Mouse (Mus musculus) liver, embryonic 15.5 days (tissue): ENCODE measurements around the gene Gga3. TPM values are rescaled to one million over a fixed set of nuclear protein-coding genes. Genes with fewer than 3 reads are reported as not detected.

Source experiments
- ATAC-seq: fragments of 200-750 bp; cut with Nextera tagmentation; 2 replicates; pipeline ENCODE4 v1.8.0; 2017; ENCODE audit warnings: moderate number of reproducible peaks, mild to moderate bottlenecking, moderate library complexity; ENCODE audit not compliant: insufficient read depth
- H3K27ac ChIP-seq: fragments of 300-500 bp; sonication (generic); replicated peaks from 2 replicates; pipeline ENCODE4 v1.5.1; 2015; ENCODE audit warnings: mild to moderate bottlenecking, inconsistent platforms
- H3K27me3 ChIP-seq: fragments of 300-500 bp; sonication (generic); 2 replicates; pipeline ENCODE4 v1.6.1; 2015; ENCODE audit warnings: mild to moderate bottlenecking, inconsistent platforms
- H3K36me3 ChIP-seq: fragments of 300-500 bp; sonication (generic); replicated peaks from 2 replicates; pipeline ENCODE4 v1.6.1; 2015; ENCODE audit warnings: moderate library complexity, mild to moderate bottlenecking, inconsistent platforms
- H3K4me1 ChIP-seq: fragments of 300-500 bp; sonication (generic); replicated peaks from 2 replicates; pipeline ENCODE4 v1.6.1; 2015; ENCODE audit warnings: inconsistent platforms
- H3K4me2 ChIP-seq: fragments of 300-500 bp; sonication (generic); 2 replicates; pipeline ENCODE4 v1.6.1; 2015; ENCODE audit warnings: moderate library complexity, mild to moderate bottlenecking, inconsistent platforms
- H3K4me3 ChIP-seq: fragments of 300-500 bp; sonication (generic); replicated peaks from 2 replicates; pipeline ENCODE4 v1.5.1; 2015; ENCODE audit warnings: mild to moderate bottlenecking, inconsistent platforms
- H3K9ac ChIP-seq: fragments of 300-500 bp; sonication (generic); 2 replicates; pipeline ENCODE4 v1.6.1; 2015; ENCODE audit warnings: moderate library complexity, mild to moderate bottlenecking, inconsistent platforms
- H3K9me3 ChIP-seq: fragments of 300-500 bp; sonication (generic); replicated peaks from 2 replicates; pipeline ENCODE4 v1.6.1; 2016; ENCODE audit warnings: inconsistent platforms
- WGBS: fragments of 180-500 bp; shearing (Covaris S2); methylation state at CpG from one replicate; pipeline ENCODE4 v1.1.7; 2015; ENCODE audit warnings: mixed read lengths; ENCODE audit not compliant: insufficient replicate concordance; 5-methylcytosine and 5-hydroxymethylcytosine counted together
- polyA plus RNA-seq: library from polyadenylated mRNA; unstranded; fragments of >200 nt; fragmentation: Nextera tagmentation; extraction: Ambion mirVana; gene quantifications from 2 replicates; pipeline ENCODE4 v1.2.1, GENCODE M21; 2015

Gga3 gene
- polyA plus RNA-seq, 1 experiment from 2014 or later, result 7.7 TPM

- Histone ChIP-seq H3K36me3 (peaks cover 98% of the 10 kb centered on the region), H3K4me2 (no peak overlapping the region), H3K4me3 (no peak overlapping the region), H3K27me3 (no peaks in the 10 kb centered on the region), H3K4me1 (no peaks in the 10 kb centered on the region), H3K27ac (no peak overlapping the region), H3K9ac (no peak overlapping the region), H3K9me3 (no peaks in the 10 kb centered on the region)
- ATAC-seq, result no peak
- WGBS, result 76% methylated on average over 9 of the region's 9 CpGs
Measured at GRCm38 (mm10) chr11:115587984-115588383, 15.9 kb downstream of the Gga3 start.

- ATAC-seq, result no peak
- no peak overlapping the region for H3K9ac ChIP-seq
- WGBS, result 80% methylated on average over 9 of the region's 9 CpGs
- H3K4me2 ChIP-seq, result no peak overlapping the region
- H3K9me3 ChIP-seq, result no peaks in the 10 kb centered on the region
- H3K36me3 ChIP-seq, result peaks cover 98% of the 10 kb centered on the region
- H3K4me3 ChIP-seq, result no peak overlapping the region
- no peaks in the 10 kb centered on the region for H3K4me1 ChIP-seq
- no peak overlapping the region for H3K27ac ChIP-seq
- H3K27me3 ChIP-seq, result no peaks in the 10 kb centered on the region
Measured at GRCm38 (mm10) chr11:115586403-115586802, 17.4 kb downstream of the Gga3 start.

- Histone ChIP-seq H3K4me1 (no peaks in the 10 kb centered on the region), H3K27ac (no peak overlapping the region), H3K9me3 (no peaks in the 10 kb centered on the region), H3K36me3 (peaks cover 98% of the 10 kb centered on the region), H3K4me3 (no peak overlapping the region), H3K27me3 (no peaks in the 10 kb centered on the region), H3K4me2 (no peak overlapping the region), H3K9ac (no peak overlapping the region)
- ATAC-seq, result no peak
- WGBS, result 82% methylated on average over 7 of the region's 7 CpGs
Measured at GRCm38 (mm10) chr11:115585573-115586100, 18.2 kb downstream of the Gga3 start.

- no peak overlapping the region for H3K9ac ChIP-seq
- H3K4me3 ChIP-seq, result no peak overlapping the region
- H3K4me1 ChIP-seq, result no peaks in the 10 kb centered on the region
- H3K27me3 ChIP-seq, result no peaks in the 10 kb centered on the region
- H3K27ac ChIP-seq, result no peak overlapping the region
- H3K9me3 ChIP-seq, result no peaks in the 10 kb centered on the region
- no peak overlapping the region for H3K4me2 ChIP-seq
- ATAC-seq, result no peak
- peaks cover 98% of the 10 kb centered on the region for H3K36me3 ChIP-seq
- 76% methylated on average over 10 of the region's 10 CpGs for WGBS
Measured at GRCm38 (mm10) chr11:115584376-115585073, 19.3 kb downstream of the Gga3 start.

GRCm38 (mm10) chr11:115582913-115583606 is 20.8 kb downstream of the Gga3 start:
- peaks cover 100% of the 10 kb centered on the region for H3K36me3 ChIP-seq
- no peaks in the 10 kb centered on the region for H3K4me1 ChIP-seq
- H3K27me3 ChIP-seq, result no peaks in the 10 kb centered on the region
- H3K4me2 ChIP-seq, result no peak overlapping the region
- no peak overlapping the region for H3K9ac ChIP-seq
- no peaks in the 10 kb centered on the region for H3K9me3 ChIP-seq
- ATAC-seq, result no peak
- WGBS, result 77% methylated on average over 10 of the region's 10 CpGs
- H3K4me3 ChIP-seq, result no peak overlapping the region
- no peak overlapping the region for H3K27ac ChIP-seq

GRCm38 (mm10) chr11:115579080-115579479 is 24.8 kb downstream of the Gga3 start:
- no peak overlapping the region for H3K4me3 ChIP-seq
- H3K36me3 ChIP-seq, result peaks cover 80% of the 10 kb centered on the region
- no peak overlapping the region for H3K4me2 ChIP-seq
- no peak overlapping the region for H3K9ac ChIP-seq
- no peak for ATAC-seq
- no peaks in the 10 kb centered on the region for H3K27me3 ChIP-seq
- H3K4me1 ChIP-seq, result no peaks in the 10 kb centered on the region
- H3K9me3 ChIP-seq, result no peaks in the 10 kb centered on the region
- H3K27ac ChIP-seq, result no peak overlapping the region

GRCm38 (mm10) chr11:115564961-115565360 is 38.9 kb downstream of the Gga3 start:
- H3K9me3 ChIP-seq, result no peaks in the 10 kb centered on the region
- H3K27me3 ChIP-seq, result no peaks in the 10 kb centered on the region
- H3K36me3 ChIP-seq, result peaks cover 43% of the 10 kb centered on the region
- H3K9ac ChIP-seq, result peak overlapping the region; percentile 82
- no peak for ATAC-seq
- peak overlapping the region; percentile 93 for H3K4me3 ChIP-seq
- 8% methylated on average over 7 of the region's 7 CpGs for WGBS
- H3K27ac ChIP-seq, result peak overlapping the region; percentile 88
- peak overlapping the region; percentile 81 for H3K4me2 ChIP-seq
- peaks cover 43% of the 10 kb centered on the region for H3K4me1 ChIP-seq

GRCm38 (mm10) chr11:115564064-115564809 is 39.6 kb downstream of the Gga3 start, which contains the start of gene Nup85:
Gene Nup85, plus strand, starts transcription at chr11:115564434.
- ATAC-seq, result peak; percentile 97
- Histone ChIP-seq H3K4me3 (peak within 1 kb of the TSS; percentile 93), H3K27me3 (no peaks in the 10 kb centered on the region), H3K27ac (peak within 1 kb of the TSS; percentile 88), H3K9me3 (no peaks in the 10 kb centered on the region), H3K4me2 (peak within 1 kb of the TSS; percentile 81), H3K9ac (peak within 1 kb of the TSS; percentile 82), H3K4me1 (peaks cover 43% of the 10 kb centered on the region), H3K36me3 (peaks cover 36% of the 10 kb centered on the region)
- WGBS, result under 1% methylated on average over 42 of the region's 42 CpGs

GRCm38 (mm10) chr11:115563406-115563805 is 40.4 kb downstream of the Gga3 start:
- H3K27ac ChIP-seq, result peak overlapping the region; percentile 88
- H3K4me1 ChIP-seq, result peaks cover 43% of the 10 kb centered on the region
- H3K27me3 ChIP-seq, result no peaks in the 10 kb centered on the region
- H3K9me3 ChIP-seq, result no peaks in the 10 kb centered on the region
- H3K9ac ChIP-seq, result peak overlapping the region; percentile 82
- H3K4me2 ChIP-seq, result peak overlapping the region; percentile 81
- 34% methylated on average over 4 of the region's 4 CpGs for WGBS
- peaks cover 28% of the 10 kb centered on the region for H3K36me3 ChIP-seq
- H3K4me3 ChIP-seq, result peak overlapping the region; percentile 93
- ATAC-seq, result peak; percentile 43; the same call in 1 of the 2 replicates

- Histone ChIP-seq H3K4me3 (no peak overlapping the region), H3K36me3 (no peaks in the 10 kb centered on the region), H3K4me1 (no peaks in the 10 kb centered on the region), H3K4me2 (no peak overlapping the region), H3K9me3 (no peaks in the 10 kb centered on the region), H3K27ac (no peak overlapping the region), H3K9ac (no peak overlapping the region), H3K27me3 (no peaks in the 10 kb centered on the region)
- no peak for ATAC-seq
- WGBS, result 73% methylated on average over 17 of the region's 17 CpGs
Measured at GRCm38 (mm10) chr11:115555717-115556116, 48.1 kb downstream of the Gga3 start.

- Histone ChIP-seq H3K36me3 (no peaks in the 10 kb centered on the region), H3K9me3 (no peaks in the 10 kb centered on the region), H3K27ac (no peak overlapping the region), H3K4me3 (no peak overlapping the region), H3K4me1 (no peaks in the 10 kb centered on the region), H3K4me2 (no peak overlapping the region), H3K9ac (no peak overlapping the region), H3K27me3 (no peaks in the 10 kb centered on the region)
- ATAC-seq, result no peak
- 49% methylated on average over 4 of the region's 4 CpGs for WGBS
Measured at GRCm38 (mm10) chr11:115552783-115553182, 51.1 kb downstream of the Gga3 start.
